Mouse (Mus musculus): ENCODE results near the gene Dlx6.

The Dlx6 gene

DNA sequence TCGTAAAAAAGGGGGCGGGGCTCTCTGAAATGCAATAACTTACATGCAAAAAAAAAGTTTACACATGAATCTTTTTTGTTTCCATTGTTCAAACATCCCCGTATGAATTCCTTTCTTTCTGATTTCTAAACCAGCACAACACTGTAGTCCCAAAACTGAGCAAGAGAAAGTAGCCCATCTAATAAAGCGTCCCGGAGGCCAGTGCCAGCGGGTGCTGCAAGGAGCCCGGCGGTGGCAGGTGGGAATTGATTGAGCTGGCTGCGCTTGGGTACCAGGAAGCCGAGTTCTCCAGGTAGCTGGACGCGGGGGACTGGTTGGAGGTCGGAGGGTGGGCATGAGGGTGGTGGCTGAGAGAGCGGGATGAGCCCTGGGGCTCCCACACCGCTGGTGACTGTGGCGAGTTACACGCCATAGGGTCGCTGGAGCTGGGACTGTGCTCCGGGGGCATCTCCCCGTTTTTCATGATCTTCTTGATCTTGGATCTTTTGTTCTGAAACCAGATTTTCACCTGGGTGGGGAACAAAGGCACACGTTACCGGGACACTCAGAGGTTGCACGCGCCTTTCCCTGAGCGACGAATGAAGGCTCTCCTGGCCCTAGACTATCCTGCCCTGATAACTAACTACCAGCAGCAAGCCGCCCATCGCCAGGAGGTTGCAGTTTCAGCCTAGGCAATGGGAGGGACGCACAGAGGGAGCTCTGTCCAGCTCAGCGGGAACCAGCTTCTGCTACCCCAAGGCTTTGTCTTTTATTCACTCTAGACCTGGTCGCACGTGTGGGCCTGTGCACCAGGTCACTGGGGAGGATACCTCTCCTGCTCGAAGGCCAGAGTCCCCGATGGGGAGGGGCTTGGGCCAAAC lies 15.1 kb downstream of the Dlx6 start:
- DNase-seq, result peak in 1 of 2 experiments; percentile 20

DNA sequence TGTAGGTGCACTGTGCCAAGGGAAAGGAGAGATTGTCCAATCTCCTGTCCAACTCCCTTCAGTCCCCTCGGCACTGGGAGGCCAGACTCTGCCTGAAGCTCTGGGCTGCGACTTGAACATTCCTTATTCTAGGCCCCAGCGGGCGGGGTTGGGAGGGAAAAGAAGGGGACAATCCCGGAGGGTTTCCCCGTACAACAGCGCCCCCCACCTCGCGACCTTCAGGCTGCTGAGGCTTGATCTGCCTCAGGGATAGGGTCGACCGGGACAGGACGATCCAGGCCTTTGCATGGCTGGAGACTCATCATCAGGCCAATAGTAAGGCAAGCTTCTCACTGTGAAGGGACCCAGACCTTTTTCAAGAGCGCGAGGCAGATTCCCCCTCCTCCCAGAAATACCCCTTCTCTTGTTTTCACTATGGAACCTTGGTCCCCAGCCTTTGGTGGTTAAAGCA lies 15.7 kb downstream of the Dlx6 start:
- no peak for DNase-seq

DNA sequence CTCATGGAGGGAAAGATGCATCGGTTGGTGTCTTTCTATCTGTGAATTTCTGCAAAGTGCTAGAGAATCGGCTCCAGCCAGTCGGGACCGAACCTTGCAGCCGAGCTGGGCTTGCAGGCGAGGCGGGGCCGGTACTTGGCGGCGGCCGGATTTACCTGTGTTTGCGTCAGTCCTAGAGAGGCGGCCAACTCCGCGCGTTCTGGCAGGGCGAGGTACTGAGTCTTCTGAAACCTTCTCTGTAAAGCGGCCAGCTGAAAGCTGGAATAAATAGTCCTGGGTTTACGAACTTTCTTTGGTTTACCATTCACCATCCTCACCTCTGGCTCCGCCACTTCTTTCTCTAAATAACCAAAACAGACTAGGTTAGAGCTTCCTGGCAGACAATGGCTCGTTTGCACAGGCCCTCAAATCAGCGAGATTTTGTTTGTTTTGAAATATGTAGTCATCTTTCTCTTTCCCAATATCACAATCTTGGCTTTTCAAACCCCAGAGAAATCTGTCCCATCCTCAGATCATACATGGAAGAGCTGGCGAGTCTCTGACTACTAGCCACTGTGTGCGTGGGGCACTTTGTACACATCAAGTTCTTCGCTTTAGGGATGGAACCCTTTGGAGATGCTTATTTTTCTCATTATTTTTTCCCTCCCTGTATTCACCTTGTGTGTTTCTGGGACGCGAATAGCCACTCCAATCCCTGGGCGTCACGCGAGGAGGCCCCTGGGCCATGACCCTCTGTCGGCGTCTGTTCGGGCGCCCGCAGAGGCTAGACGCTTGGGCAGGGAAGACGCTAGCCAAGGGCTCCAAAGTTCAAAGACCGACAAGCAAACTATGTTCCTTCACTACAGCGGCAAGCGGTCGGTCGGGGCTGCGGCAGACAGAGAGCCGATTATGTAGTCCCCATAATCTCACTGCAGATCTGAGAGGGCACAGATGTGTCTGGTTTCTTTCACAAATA lies 16.5 kb downstream of the Dlx6 start:
- peak in 1 of 2 experiments; percentile 28 for DNase-seq

DNA sequence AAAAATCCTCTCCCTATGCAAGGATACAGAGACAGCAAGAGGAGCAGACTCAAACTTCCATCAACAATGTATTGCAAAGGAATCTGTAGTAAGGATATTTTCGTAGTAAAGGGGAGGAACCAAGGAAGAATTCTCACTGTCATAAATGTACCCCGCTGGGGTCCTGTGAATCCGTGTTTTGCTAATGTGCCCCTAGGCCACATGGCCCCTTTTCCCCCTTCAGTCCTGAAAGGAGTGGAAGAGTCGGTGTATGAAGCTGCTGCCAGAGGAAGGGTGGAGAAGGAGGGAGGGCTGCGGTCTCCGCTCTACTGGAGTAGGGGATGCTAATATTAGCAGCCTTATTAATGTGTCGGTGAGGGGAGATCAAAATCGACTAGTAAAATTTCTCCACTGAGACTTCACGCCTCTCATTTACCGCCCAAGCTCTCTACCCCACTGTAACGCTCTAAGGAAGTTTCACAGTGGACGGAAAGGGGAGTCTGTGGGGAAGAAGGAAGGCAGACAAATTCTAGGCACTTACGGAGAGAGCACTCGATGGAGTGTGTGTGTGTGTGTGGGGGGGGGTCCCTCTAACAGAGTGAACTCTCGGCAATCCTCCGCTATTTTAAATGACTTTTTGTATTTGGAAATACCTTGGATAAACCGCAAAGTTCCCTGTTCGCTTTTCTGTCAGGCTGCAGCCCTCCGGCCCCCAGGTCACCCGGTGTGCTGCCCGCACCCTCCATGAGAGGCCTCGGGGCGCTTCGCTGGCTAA lies 17.4 kb downstream of the Dlx6 start:
- DNase-seq, result peak in 1 of 2 experiments; percentile 18

DNA sequence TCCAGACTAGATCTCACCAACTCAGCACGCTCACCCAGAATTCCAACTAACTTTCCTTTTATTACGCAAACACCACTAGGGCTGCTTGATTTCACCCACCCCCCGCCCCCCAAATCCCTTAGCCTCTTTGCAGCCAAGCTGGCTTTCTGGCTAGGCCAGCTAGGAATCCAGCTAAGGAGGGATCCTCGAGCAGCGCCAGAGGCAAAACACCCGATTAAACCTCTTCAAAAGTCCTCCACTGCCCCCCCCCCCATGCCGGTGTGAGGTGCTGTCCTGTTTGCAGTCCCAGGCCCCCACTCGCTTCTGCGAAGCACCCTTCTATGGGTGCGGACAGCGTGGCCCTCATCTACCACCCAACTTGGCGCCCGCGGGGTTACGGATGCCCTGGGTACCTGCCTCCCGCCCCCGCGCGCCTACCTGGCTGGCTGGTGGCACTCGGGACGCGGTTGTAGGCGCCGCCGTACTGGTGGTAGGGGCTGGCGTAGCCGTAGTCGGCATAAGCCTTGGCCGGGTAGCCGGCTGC lies 18.0 kb downstream of the Dlx6 start:
- DNase-seq, result no peak

DNA sequence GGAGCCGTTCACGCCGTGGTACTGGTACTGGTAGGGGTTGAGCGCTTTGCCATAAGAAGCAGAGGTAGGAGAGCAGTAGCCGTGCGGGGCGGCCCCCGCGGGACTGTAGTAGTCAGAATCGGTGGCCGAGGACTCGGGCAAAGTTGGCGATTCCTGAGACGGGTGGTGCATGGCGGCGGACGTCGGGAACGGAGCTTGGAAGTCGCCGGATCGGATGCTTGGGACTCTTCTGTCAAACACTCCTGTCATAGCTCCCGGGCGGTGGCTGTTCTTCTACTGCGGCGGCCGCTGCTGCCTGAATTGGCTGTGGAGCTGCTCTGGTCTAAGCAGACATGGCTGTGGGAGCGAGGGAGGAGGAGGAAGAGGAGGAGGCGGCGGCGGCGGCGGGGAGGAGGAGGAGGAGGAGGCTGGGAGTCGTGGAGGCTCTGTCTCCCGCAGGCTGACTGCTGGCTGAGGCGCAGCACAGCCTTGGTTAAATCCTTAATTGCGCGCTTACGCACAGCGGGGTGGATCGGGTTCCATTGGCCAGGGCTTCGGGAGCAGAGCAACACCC lies 18.6 kb downstream of the Dlx6 start, which contains the start of gene Dlx5:
Gene Dlx5, minus strand, starts transcription at position 448 of the 553 bp plus-strand sequence.
- peak; percentile 32 to 41 for DNase-seq

GRCm38 (mm10) chr6:6882266-6882797 lies 19.2 kb downstream of the Dlx6 start:
- peak in 1 of 2 experiments; percentile 4 for DNase-seq

DNA sequence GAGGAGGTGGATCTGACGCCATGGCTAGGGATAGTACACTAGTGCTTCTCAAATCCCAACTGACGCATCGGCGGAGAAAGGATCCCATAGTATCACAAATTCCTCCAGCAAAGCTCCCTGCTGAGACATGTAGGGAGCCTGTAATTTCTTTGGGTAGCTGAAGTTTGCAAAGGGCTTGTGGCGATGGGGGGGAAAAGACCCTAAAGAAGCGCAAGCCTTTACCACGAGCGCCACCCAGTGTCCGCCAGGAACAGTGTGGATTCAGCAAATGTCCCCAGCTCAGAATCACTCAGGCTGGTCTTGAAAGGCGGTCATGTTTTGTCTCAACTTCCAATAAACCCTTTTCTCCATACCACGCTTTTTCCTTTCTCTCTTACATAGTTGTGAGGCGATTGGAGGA lies 21.8 kb downstream of the Dlx6 start:
- peak; percentile 79 to 80 for DNase-seq

DNA sequence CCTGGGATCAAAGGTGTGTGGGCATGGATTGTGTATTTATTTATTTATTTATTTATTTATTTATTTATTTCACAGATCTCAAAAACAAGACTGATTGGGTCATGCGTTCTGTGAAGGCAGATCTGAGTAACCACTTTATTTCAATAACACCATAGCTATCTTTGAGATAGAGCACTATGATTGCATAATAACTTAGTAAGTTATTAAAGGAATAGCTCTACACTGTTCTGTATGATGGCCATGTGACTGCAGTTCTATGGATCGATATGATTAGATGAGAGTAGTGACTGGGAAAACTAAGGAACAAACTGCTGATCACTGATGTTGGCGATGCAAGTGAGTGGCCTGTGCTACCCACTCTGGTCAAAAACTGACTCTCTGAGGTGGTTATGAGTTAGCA lies 23.1 kb downstream of the Dlx6 start:
- no peak for DNase-seq

DNA sequence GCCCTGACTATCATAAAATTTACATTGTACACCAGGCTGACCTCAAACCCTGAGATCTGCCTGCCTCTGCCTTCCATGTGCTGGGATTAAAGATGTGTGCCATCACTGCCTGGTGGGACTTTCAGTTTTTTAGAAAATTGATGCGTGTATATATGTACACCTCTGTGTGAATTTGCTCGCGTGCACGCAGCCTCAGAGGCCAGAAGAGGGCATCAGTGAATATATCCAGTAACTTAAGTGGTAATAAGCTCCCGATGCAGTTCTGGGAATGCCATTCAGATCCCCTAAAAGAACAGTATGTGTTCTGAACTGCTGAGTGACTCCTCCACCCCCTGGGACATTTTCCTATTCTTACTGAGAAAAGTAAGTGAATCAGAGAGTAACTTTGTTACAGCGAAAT lies 26.9 kb downstream of the Dlx6 start:
- DNase-seq, result peak; percentile 4 to 10

GRCm38 (mm10) chr6:6909586-6909985 lies 46.5 kb downstream of the Dlx6 start:
- no peak for DNase-seq

DNA sequence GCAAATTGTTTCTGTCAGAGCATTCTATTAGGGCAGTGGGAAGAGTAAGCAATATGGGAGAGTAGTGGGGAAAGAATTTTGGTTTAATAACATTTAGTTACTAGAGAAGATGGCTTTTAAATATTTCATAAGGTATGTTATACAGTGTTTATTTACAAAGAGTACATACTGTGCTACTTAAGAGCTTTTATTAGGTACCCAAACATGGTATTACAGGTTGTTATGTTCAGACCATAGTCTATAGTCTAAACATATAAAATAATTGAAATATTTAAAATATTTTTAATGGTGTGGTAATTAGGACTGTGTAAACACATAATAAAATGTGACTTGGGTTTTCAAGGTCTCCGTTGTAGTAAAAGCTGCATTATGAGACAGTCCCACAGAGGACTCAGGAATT lies 51.2 kb downstream of the Dlx6 start:
- no peak for DNase-seq

GRCm38 (mm10) chr6:6914849-6915525 lies 51.9 kb downstream of the Dlx6 start:
- DNase-seq, result peak; percentile 62 to 66

- DNase-seq, result no peak
These were observed 52.4 kb downstream of the Dlx6 start for GRCm38 (mm10) chr6:6915526-6915915.

DNA sequence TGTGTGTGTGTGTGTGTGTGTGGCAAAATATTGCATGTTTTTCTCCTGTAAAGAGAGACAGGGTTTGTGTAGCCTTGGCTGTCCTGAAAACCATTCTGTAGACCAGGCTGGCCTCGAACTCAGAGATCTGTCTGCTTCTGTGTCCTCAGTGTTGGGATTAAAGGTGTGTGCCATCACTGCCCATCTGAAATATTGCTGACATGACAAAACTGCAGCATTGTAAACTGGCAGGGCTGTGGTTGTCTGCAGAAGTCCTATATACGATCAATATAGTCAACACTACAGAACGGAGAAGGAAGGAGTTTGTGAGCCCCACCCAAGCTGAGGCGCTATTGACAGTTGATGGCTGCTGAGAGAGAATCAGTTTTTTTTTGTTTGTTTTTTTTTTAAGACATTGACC lies 54.2 kb downstream of the Dlx6 start:
- no peak for DNase-seq

All from cerebellum, postnatal 14 days (tissue).